Mouse (Mus musculus) hindbrain, embryonic 13.5 days (tissue): ENCODE measurements around the gene Pde4d. TPM values are rescaled to one million over a fixed set of nuclear protein-coding genes. Genes with fewer than 3 reads are reported as not detected.
A peak's percentile ranks its signal among the peaks of the same experiment; 100 is the strongest.

ENCODE experiments used
- ATAC-seq: fragments of 200-750 bp; cut with Nextera tagmentation; 2 replicates; pipeline ENCODE4 v1.8.0; 2017; ENCODE audit warnings: moderate TSS enrichment; ENCODE audit not compliant: low FRiP score
- H3K27ac ChIP-seq: fragments of 300-500 bp; sonication (generic); 2 replicates; pipeline ENCODE4 v1.5.1; 2015; ENCODE audit warnings: inconsistent platforms, mild to moderate bottlenecking, moderate library complexity
- H3K27me3 ChIP-seq: fragments of 300-500 bp; sonication (generic); 2 replicates; pipeline ENCODE4 v1.6.1; 2015; ENCODE audit warnings: mild to moderate bottlenecking, inconsistent platforms
- H3K36me3 ChIP-seq: fragments of 300-500 bp; sonication (generic); 2 replicates; pipeline ENCODE4 v1.6.1; 2015; ENCODE audit warnings: mild to moderate bottlenecking, inconsistent platforms
- H3K4me1 ChIP-seq: fragments of 300-500 bp; sonication (generic); replicated peaks from 2 replicates; pipeline ENCODE4 v1.6.1; 2015; ENCODE audit warnings: inconsistent platforms
- H3K4me2 ChIP-seq: fragments of 300-500 bp; sonication (generic); 2 replicates; pipeline ENCODE4 v1.6.1; 2015; ENCODE audit warnings: inconsistent platforms, mild to moderate bottlenecking, moderate library complexity
- H3K4me3 ChIP-seq: fragments of 300-500 bp; sonication (generic); 2 replicates; pipeline ENCODE4 v1.5.1; 2015; ENCODE audit warnings: mild to moderate bottlenecking, inconsistent platforms
- H3K9ac ChIP-seq: fragments of 300-500 bp; sonication (generic); 2 replicates; pipeline ENCODE4 v1.6.1; 2015; ENCODE audit warnings: mild to moderate bottlenecking, inconsistent platforms
- H3K9me3 ChIP-seq: fragments of 300-500 bp; sonication (generic); 2 replicates; pipeline ENCODE4 v1.6.1; 2016; ENCODE audit warnings: inconsistent platforms
- WGBS: fragments of 180-500 bp; shearing (Covaris S2); methylation state at CpG from one replicate; pipeline ENCODE4 v1.1.7; 2015; 5-methylcytosine and 5-hydroxymethylcytosine counted together
- polyA plus RNA-seq: library from polyadenylated mRNA; unstranded; fragments of >200 nt; fragmentation: Nextera tagmentation; extraction: Ambion mirVana; gene quantifications from 2 replicates; pipeline ENCODE4 v1.2.1, GENCODE M21; 2015

Pde4d gene
- polyA plus RNA-seq, 1 experiment from 2014 or later: 18.6 TPM

DNA sequence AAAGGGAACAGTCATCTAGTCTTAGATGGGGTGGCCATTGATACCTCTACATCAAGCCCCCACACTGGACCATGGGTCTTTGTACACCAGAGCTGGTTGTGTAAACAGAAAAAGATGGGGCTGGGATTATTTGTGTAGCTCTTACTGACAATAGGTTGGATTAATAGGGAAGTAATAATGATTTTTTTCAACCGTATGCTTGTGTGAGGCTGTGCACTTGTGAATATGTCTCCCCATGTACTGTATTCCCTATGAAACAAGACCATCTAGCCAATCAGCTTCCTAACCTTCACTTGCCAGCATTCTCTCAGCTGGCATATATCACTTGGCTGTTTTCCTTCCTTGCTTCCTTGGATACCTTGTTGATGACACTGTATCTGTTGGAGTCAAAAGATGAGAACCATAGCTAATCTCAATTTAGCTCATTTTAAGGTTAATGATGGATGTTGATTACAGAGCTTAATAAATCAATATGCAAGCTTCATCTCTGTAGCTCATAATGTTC is 668.6 kb downstream of the Pde4d start:
- Histone ChIP-seq H3K9me3 (no peaks in the 10 kb centered on the region), H3K9ac (no peak overlapping the region), H3K36me3 (no peaks in the 10 kb centered on the region), H3K4me2 (peak overlapping the region; percentile 89), H3K27me3 (peaks cover 12% of the 10 kb centered on the region; the same call in 1 of the 2 replicates), H3K4me3 (peak overlapping the region; percentile 74), H3K27ac (peak overlapping the region; percentile 30), H3K4me1 (peaks cover 11% of the 10 kb centered on the region)
- no peak for ATAC-seq
- 79% methylated on average over 1 of the region's 1 CpGs for WGBS

DNA sequence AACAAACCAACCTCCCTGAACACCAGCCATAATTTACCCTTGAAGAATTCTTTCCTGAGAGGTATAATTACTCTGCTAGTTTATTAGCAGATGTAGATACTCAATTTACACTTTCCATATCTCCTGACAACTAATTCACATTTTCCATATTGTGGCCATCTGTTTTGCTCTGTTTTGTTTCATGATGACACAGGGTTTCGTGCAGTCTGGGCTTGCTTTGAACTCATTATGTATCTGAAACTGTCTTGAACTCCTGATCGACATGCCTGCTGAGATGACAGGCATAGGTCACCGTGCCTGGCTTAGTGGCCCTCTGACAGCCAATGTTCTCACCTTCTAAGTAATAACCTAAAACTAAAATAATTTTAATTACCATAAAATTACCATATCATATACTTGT is 672.1 kb downstream of the Pde4d start:
- Histone ChIP-seq H3K36me3 (no peaks in the 10 kb centered on the region), H3K4me3 (no peak overlapping the region), H3K27me3 (0 out of 2 replicates have a peak, but pooled peaks cover 6% of the 10 kb centered on the region), H3K4me1 (no peaks in the 10 kb centered on the region; the same call in 1 of the 2 replicates), H3K9ac (no peak overlapping the region), H3K27ac (no peak overlapping the region), H3K9me3 (no peaks in the 10 kb centered on the region), H3K4me2 (no peak overlapping the region)
- 49% methylated on average over 3 of the region's 3 CpGs for WGBS
- ATAC-seq: no peak

DNA sequence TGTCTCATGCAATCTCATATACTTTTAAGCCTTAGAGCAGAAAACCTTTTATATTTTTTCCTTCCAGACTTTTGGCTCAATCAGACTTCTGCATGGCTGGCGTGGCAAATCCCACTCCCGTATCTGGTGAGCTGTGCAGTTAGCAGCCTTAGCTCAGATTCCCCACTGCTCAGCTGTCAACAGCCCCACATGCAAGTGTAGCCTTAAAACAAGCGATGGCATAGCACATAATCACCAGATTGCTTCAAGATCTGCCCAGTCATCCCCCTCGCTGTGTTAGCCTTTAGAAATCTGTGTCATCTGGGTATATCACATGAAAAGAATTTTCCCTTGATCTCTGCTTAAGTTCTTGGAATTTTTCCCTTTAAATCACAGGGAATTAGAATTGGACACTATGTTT is 686.7 kb downstream of the Pde4d start:
- no peak for ATAC-seq
- Histone ChIP-seq H3K4me2 (no peak overlapping the region), H3K4me3 (no peak overlapping the region), H3K27me3 (no peaks in the 10 kb centered on the region), H3K9ac (no peak overlapping the region), H3K9me3 (no peaks in the 10 kb centered on the region), H3K4me1 (no peaks in the 10 kb centered on the region), H3K36me3 (no peaks in the 10 kb centered on the region), H3K27ac (no peak overlapping the region)
- 65% methylated on average over 4 of the region's 4 CpGs for WGBS

DNA sequence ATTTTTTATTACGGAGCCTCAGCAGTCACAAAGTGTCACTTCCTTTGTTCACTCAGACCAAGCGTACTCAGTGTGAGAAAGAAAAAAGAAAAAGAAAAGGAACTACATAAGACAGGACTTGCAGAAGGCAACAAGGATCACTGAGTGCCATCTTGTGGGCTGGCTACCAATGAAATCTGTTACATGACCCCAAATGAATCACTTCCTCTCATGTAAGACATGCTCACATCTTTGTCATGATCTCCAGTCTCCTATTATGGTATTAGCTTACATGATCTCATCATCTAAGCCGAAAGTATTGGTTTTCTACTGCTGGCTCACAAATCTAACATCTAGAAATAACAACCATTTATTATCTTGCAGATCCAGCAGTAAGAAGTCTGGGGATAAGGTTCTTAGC is 709.0 kb downstream of the Pde4d start:
- Histone ChIP-seq H3K4me2 (no peak overlapping the region), H3K9me3 (no peaks in the 10 kb centered on the region), H3K4me3 (no peak overlapping the region), H3K36me3 (no peaks in the 10 kb centered on the region), H3K27me3 (no peaks in the 10 kb centered on the region), H3K9ac (no peak overlapping the region), H3K27ac (no peak overlapping the region), H3K4me1 (no peaks in the 10 kb centered on the region)
- ATAC-seq: no peak
- WGBS: 84% methylated on average over 3 of the region's 3 CpGs

DNA sequence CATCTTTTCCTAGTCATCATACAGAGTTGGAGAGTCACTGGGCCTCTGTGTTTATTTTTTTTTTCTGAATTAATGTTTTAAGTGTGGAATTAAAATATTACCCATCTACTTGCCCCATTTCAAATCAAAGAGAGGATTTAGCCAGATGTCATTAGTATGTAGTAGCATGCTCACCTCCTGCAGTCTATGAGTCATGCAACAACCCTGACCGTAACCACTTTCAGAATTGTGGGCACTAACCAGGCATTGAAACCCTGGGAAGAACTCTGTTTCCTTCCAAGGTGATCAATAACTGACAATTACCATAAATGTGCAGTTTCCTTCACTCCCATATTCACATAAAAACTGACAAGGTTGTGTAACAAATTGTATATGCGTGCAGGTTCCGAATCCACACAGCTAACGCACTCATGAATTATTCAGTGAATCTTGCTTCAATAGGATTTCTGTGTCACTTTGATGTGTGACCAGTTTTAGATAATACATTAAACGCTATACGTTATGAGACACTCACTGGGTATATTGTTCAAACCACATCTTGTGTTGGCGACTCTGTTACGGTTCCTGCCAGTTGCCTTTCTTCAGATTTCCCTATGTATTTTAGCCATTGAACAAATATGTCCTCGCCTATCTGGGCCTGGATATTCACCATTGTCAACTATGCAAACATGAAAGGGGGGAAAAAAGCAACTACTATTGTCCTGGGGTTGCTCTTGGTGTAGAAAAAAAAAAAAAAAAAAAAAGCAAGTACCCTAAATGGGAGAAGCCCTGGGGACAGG is 719.0 kb downstream of the Pde4d start:
- Histone ChIP-seq H3K4me3 (no peak overlapping the region), H3K27me3 (no peaks in the 10 kb centered on the region), H3K9me3 (peaks cover 4% of the 10 kb centered on the region), H3K9ac (no peak overlapping the region), H3K36me3 (no peaks in the 10 kb centered on the region), H3K4me2 (no peak overlapping the region), H3K4me1 (peaks cover 5% of the 10 kb centered on the region), H3K27ac (no peak overlapping the region)
- ATAC-seq: peak; percentile 43
- 27% methylated on average over 9 of the region's 9 CpGs for WGBS

DNA sequence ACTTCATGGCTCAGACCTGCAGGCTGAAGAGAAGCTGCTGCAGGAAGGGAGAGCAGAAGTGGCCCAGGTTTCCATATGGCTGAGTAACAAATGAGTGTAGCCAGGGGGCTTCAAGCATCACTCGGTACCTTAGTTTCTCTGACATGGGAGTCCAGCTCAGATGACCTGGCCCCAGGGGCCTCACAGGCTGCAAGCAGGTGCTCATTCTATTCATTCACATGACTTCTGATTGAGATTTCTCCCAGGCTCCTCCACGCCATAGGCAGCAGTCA is 719.5 kb downstream of the Pde4d start:
- Histone ChIP-seq H3K27ac (no peak overlapping the region), H3K36me3 (no peaks in the 10 kb centered on the region), H3K4me2 (no peak overlapping the region), H3K9ac (no peak overlapping the region), H3K27me3 (no peaks in the 10 kb centered on the region), H3K4me3 (no peak overlapping the region), H3K4me1 (peaks cover 5% of the 10 kb centered on the region), H3K9me3 (peaks cover 4% of the 10 kb centered on the region)
- ATAC-seq: no peak
- WGBS: 31% methylated on average over 2 of the region's 2 CpGs

DNA sequence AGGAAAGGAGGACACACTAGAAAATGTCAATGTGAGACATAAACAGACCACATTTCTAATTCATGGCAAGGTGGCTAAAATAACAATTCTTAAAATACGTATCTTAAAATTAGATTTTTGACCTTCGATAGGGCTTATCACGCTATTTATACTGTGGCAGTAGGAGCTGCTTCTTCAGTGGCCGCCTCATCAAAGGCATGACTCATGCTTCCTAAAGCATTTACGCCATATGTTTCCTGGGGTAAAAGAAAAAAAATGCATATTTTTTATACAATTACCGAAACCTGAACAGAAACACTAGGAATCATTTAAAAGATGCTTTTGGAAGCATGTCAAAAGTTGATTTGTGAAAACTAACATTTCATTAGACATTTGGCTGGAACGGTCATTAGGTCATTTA is 721.9 kb downstream of the Pde4d start:
- Histone ChIP-seq H3K4me3 (no peak overlapping the region), H3K27me3 (no peaks in the 10 kb centered on the region), H3K4me1 (peaks cover 5% of the 10 kb centered on the region), H3K9ac (no peak overlapping the region), H3K27ac (no peak overlapping the region), H3K9me3 (no peaks in the 10 kb centered on the region), H3K4me2 (no peak overlapping the region), H3K36me3 (no peaks in the 10 kb centered on the region)
- WGBS: 90% methylated on average over 7 of the region's 7 CpGs
- ATAC-seq: no peak

DNA sequence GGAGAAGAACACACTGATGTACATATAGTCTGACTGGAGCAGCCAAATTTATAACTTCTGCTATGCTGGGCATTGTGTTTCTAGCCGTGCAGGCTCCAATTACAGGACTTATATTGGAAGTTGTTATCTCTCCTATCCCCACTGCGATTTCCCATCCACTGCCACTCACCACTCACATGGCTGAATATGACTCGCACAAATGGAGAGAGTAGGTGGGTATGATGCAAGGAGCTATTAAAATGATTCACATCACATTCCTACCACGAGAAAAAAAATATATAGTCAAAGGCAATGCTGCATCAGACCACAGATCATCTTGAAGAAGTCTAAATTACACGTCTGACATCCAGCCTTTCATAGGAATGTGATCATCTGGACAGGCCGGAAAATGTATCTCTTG is 725.5 kb downstream of the Pde4d start:
- 82% methylated on average over 6 of the region's 6 CpGs for WGBS

DNA sequence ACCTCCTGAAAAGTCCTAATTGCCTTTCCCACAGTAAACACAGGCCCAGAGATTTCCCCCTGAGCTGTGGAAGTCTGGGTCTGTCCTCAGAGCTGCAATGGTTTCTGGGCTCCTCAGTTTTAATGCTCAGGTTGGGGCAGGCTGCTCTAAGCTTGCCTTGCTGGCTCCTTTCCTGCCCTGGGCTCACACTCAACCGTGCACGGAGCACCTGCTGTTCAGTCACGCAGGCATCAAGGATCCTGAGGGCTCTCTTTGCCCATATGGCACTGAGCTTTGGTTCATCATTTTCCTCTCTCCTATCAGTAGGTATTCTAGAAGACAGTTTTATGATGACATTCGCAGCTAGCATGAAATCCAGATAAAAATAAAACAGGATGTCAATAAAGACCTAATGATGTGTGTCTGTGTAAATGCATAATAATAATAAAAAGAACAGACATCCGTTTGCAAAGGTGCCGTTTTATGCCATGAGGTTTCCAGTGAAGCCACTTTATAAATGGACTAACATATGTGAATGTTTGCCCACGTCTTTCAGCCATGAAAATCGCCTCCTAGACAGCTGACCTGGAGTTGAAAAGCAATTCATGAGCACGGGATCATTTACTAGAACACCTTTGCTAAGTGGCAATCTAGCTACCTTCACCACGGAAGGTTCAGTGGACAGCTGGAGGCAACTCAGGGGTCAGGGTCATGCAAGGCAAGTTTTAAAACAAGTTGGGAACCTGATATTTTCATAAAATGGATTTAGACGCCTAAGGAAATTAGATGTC is 726.3 kb downstream of the Pde4d start:
- Histone ChIP-seq H3K4me3 (no peak overlapping the region), H3K36me3 (no peaks in the 10 kb centered on the region), H3K4me1 (no peaks in the 10 kb centered on the region), H3K27ac (no peak overlapping the region), H3K9ac (no peak overlapping the region), H3K4me2 (no peak overlapping the region), H3K9me3 (no peaks in the 10 kb centered on the region), H3K27me3 (no peaks in the 10 kb centered on the region)
- 79% methylated on average over 11 of the region's 11 CpGs for WGBS
- ATAC-seq: no peak

More for the DNA sequence above, 725.5 kb downstream of the Pde4d start:
- H3K27me3 ChIP-seq: no peaks in the 10 kb centered on the region
- H3K27ac ChIP-seq: no peak overlapping the region
- no peaks in the 10 kb centered on the region for H3K36me3 ChIP-seq
- no peak for ATAC-seq
- no peak overlapping the region for H3K4me3 ChIP-seq
- no peak overlapping the region for H3K9ac ChIP-seq
- H3K4me2 ChIP-seq: no peak overlapping the region
- H3K4me1 ChIP-seq: no peaks in the 10 kb centered on the region
- no peaks in the 10 kb centered on the region for H3K9me3 ChIP-seq

DNA sequence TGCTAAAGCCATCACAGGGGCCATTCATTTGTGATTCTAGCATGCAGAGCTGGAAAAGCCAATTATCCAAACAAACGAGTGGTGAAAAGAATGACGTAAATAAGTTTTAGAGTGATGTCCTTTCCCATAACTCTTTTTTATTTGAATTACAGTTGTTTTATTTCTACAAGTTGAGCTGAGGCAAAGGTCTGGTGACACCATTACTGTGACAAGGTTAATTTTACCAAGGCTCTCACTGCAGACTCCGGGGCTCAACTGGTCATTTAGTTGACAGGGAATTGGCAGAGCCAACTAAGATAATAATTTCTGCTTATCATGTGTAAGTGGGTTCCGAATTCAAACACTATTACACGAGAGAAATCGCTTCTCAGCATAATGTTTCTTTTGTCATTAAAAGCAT is 731.6 kb downstream of the Pde4d start:
- Histone ChIP-seq H3K9ac (no peak overlapping the region), H3K27ac (no peak overlapping the region), H3K4me2 (no peak overlapping the region), H3K9me3 (no peaks in the 10 kb centered on the region), H3K27me3 (no peaks in the 10 kb centered on the region), H3K4me3 (no peak overlapping the region), H3K36me3 (no peaks in the 10 kb centered on the region), H3K4me1 (no peaks in the 10 kb centered on the region)
- WGBS: 77% methylated on average over 6 of the region's 6 CpGs
- ATAC-seq: no peak

DNA sequence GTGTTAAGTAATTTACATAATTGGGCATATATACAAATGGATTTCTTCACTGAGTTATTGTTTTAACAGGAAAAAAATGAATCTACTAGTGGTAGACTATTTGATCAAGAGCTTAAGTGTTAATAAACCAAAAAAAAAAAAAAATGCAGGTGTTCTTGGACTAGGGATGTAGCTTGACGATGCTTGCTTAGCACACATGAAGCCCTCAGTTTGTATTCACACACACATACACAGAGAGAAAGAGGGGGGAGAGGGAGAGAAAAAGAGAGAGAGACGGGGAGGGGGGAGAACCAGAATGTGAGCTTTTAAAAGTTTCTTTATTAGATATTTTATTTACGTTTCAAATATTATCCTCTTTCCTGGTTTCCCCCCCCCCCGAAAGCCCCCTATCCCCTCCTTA is 740.9 kb downstream of the Pde4d start:
- Histone ChIP-seq H3K4me3 (no peak overlapping the region), H3K36me3 (no peaks in the 10 kb centered on the region), H3K9ac (no peak overlapping the region), H3K9me3 (no peaks in the 10 kb centered on the region), H3K4me2 (no peak overlapping the region), H3K4me1 (no peaks in the 10 kb centered on the region), H3K27me3 (no peaks in the 10 kb centered on the region), H3K27ac (no peak overlapping the region)
- WGBS: 91% methylated on average over 4 of the region's 4 CpGs
- ATAC-seq: no peak

DNA sequence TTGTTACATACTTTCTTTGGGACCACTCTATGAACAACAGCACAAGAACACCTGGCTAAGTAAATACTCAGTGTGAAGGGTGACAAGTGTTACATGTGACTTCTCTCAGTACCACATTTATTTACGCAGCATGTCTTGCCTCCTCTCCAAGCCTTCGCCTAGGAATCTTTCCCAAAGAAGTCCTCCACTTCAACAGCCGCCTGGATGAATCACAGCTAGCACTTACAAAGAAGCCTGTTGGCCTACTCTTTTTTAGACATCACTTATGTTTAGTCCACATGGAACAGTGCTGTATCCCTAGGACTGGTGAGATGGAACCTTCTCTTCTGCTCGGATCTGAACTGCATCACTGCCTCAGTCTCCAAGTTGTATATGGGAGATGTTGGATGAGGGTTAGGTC is 741.4 kb downstream of the Pde4d start:
- WGBS: 87% methylated on average over 4 of the region's 4 CpGs
- no peak overlapping the region for H3K4me3 ChIP-seq
- H3K9ac ChIP-seq: no peak overlapping the region

DNA sequence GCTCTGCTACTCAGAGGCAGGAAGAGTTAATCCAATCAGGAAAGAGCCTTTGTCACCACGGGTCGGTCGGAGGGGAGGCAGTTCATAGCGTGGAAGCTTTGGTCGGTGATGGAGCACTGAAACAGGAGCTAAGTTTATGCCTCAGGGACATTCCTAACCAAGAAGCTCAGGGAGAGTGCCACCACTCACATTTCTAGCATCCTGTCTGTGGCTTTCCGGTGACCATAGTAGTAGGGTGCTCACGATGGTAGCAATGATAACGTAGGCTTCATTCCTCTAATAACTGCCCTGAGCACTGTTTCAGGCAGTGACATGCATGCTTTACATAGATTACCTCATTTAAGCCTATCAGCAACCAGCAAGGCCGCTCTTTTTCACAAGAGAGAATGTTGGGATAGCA is 755.8 kb downstream of the Pde4d start:
- no peak overlapping the region for H3K4me2 ChIP-seq
- H3K27ac ChIP-seq: no peak overlapping the region
- no peak for ATAC-seq
- H3K9ac ChIP-seq: no peak overlapping the region
- WGBS: 57% methylated on average over 9 of the region's 9 CpGs
- H3K27me3 ChIP-seq: no peaks in the 10 kb centered on the region
- H3K36me3 ChIP-seq: no peaks in the 10 kb centered on the region
- no peaks in the 10 kb centered on the region; the same call in 1 of the 2 replicates for H3K4me1 ChIP-seq
- no peak overlapping the region for H3K4me3 ChIP-seq
- no peaks in the 10 kb centered on the region for H3K9me3 ChIP-seq

More for the DNA sequence above, 741.4 kb downstream of the Pde4d start:
- Histone ChIP-seq H3K9me3 (no peaks in the 10 kb centered on the region), H3K27ac (no peak overlapping the region), H3K4me2 (no peak overlapping the region), H3K36me3 (no peaks in the 10 kb centered on the region), H3K27me3 (no peaks in the 10 kb centered on the region), H3K4me1 (no peaks in the 10 kb centered on the region)
- no peak for ATAC-seq
